Mouse (Mus musculus): Measurements from ENCODE around the gene Rhof. TPM values are rescaled to one million over a fixed set of nuclear protein-coding genes. Genes with fewer than 3 reads are reported as not detected.

The Rhof gene
- total RNA-seq, 2 experiments from 2014 or later: 48.5 to 48.9 TPM

GRCm38 (mm10) chr5:123094238-123094991 is 38.1 kb downstream of the Rhof start:
- H3K4me3 ChIP-seq: peak overlapping the region; percentile 13; the same call in 1 of the 2 replicates
- TF ChIP-seq CTCF (IDR thresholded peaks at IDR 0.05): no peak
- no peak for DNase-seq (ENCODE audit: extremely low spot score in 1 of 2, low spot score in 2 of 2)
- intact Hi-C loops (cut with DNase I): no loop called here
- no peak overlapping the region for H3K27ac ChIP-seq

- H3K4me3 ChIP-seq: no peak overlapping the region
- DNase-seq (ENCODE audit: extremely low spot score in 1 of 2, low spot score in 2 of 2): no peak
- intact Hi-C loops (cut with DNase I): no loop called here
- no peak for TF ChIP-seq CTCF (IDR thresholded peaks at IDR 0.05)
- no peak overlapping the region for H3K27ac ChIP-seq
Measured at GRCm38 (mm10) chr5:123093077-123093633, 39.3 kb downstream of the Rhof start.

GRCm38 (mm10) chr5:123090560-123091306 is 41.8 kb downstream of the Rhof start:
- H3K4me3 ChIP-seq: no peak overlapping the region
- intact Hi-C loops (cut with DNase I): no loop called here
- no peak for TF ChIP-seq CTCF (IDR thresholded peaks at IDR 0.05)
- H3K27ac ChIP-seq: no peak overlapping the region
- no peak for DNase-seq (ENCODE audit: extremely low spot score in 1 of 2, low spot score in 2 of 2)

- intact Hi-C loops (cut with DNase I): no loop called here
- no peak overlapping the region for H3K4me3 ChIP-seq
- H3K27ac ChIP-seq: no peak overlapping the region
- no peak for DNase-seq (ENCODE audit: extremely low spot score in 1 of 2, low spot score in 2 of 2)
- no peak for TF ChIP-seq CTCF (IDR thresholded peaks at IDR 0.05)
Measured at GRCm38 (mm10) chr5:123088784-123089183, 43.7 kb downstream of the Rhof start.

- DNase-seq (ENCODE audit: extremely low spot score in 1 of 2, low spot score in 2 of 2): no peak
- H3K27ac ChIP-seq: no peak overlapping the region
- intact Hi-C loops (cut with DNase I): no loop called here
- no peak for TF ChIP-seq CTCF (IDR thresholded peaks at IDR 0.05)
- no peak overlapping the region for H3K4me3 ChIP-seq
Measured at GRCm38 (mm10) chr5:123086501-123086900, 46.0 kb downstream of the Rhof start.

- TF ChIP-seq CTCF (IDR thresholded peaks at IDR 0.05): no peak
- DNase-seq (ENCODE audit: extremely low spot score in 1 of 2, low spot score in 2 of 2): no peak
- intact Hi-C loops (cut with DNase I): no loop called here
- no peak overlapping the region for H3K4me3 ChIP-seq
- no peak overlapping the region for H3K27ac ChIP-seq
Measured at GRCm38 (mm10) chr5:123083340-123084050, 49.0 kb downstream of the Rhof start.

GRCm38 (mm10) chr5:123080510-123080909 is 52.0 kb downstream of the Rhof start:
- Histone ChIP-seq H3K27ac (no peak overlapping the region), H3K4me3 (no peak overlapping the region)
- TF ChIP-seq CTCF (IDR thresholded peaks at IDR 0.05): no peak; the same call in 1 of the 2 replicates
- DNase-seq (ENCODE audit: extremely low spot score in 1 of 2, low spot score in 2 of 2): no peak
- intact Hi-C loops (cut with DNase I): no loop called here

- TF ChIP-seq CTCF (IDR thresholded peaks at IDR 0.05): no peak
- Histone ChIP-seq H3K27ac (no peak overlapping the region), H3K4me3 (no peak overlapping the region)
- DNase-seq (ENCODE audit: extremely low spot score in 1 of 2, low spot score in 2 of 2): no peak
- intact Hi-C loops (cut with DNase I): no loop called here
Measured at GRCm38 (mm10) chr5:123080041-123080440, 52.5 kb downstream of the Rhof start.

GRCm38 (mm10) chr5:123079568-123079967 is 52.9 kb downstream of the Rhof start:
- DNase-seq (ENCODE audit: extremely low spot score in 1 of 2, low spot score in 2 of 2): no peak
- intact Hi-C loops (cut with DNase I): loop anchor here (5.0 kb wide), 1 partner anchor 38 kb away; no protein-coding TSS in a partner anchor
- TF ChIP-seq CTCF (IDR thresholded peaks at IDR 0.05): no peak
- Histone ChIP-seq H3K27ac (no peak overlapping the region), H3K4me3 (no peak overlapping the region)

- no peak for TF ChIP-seq CTCF (IDR thresholded peaks at IDR 0.05)
- H3K27ac ChIP-seq: peak overlapping the region; percentile 89
- peak overlapping the region; percentile 63 for H3K4me3 ChIP-seq
- intact Hi-C loops (cut with DNase I): loop anchor here (1.0 to 5.0 kb wide), 2 partner anchors 18 to 41 kb away; no protein-coding TSS in a partner anchor
- no peak for DNase-seq (ENCODE audit: extremely low spot score in 1 of 2, low spot score in 2 of 2)
Measured at GRCm38 (mm10) chr5:123076419-123077281, 55.8 kb downstream of the Rhof start.

Data from left cerebral cortex, adult 2 months (tissue).